Mouse (Mus musculus) spleen, postnatal 14 days (tissue): ENCODE measurements around the gene Cltc.
A peak's percentile ranks its signal among the peaks of the same experiment; 100 is the strongest.

Experiments used
- DNase-seq, 2 experiments: peaks; one replicate each; pipeline ENCODE4 v3.0.0; 2021 to 2022; ENCODE audit warnings: low spot score in 2 of 2

Cltc gene

DNA sequence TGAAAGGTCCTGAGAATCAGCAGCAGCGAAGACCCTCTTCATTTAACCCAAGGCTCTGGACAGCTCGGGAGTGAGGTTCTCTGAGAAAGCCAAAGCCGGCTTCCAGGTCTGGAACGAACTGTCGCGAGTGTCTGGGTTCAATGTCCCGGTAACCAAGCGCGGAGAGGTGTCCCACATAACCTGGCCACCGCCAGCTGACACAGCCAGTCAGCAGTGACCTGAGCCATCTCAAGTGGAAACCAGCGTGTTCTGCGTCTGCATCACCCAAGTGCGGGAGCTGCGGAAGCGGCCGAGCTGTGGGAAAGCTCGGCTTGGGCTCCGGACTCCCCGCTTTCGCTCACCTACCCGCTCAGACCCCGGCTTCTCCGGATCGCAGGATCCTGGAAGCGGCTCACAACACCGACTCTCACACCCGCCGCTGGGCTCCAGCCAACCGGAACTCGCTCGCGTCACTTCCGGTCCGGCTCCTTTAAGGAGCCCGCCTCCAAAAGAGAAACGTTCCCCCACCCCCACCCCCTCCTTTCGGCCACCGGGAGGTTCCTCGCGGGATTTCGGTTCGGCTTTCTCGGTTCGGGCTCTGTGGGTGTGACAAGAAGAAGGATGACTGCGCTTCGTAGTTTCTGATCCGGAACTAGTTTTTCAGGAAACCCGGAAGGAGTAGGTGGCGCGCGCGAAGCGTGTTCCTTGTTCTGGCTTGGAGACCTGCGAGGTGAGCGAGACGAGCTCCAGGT, 73.8 kb downstream of the Cltc start, which contains the start of the genes Vmp1 and Ptrh2:
TSS of gene Vmp1 (minus strand) at position 442 of the 731 bp plus-strand sequence.
TSS of gene Ptrh2 (plus strand) at position 591 of the 731 bp plus-strand sequence.
- DNase-seq, result peak; percentile 78 to 87

DNA sequence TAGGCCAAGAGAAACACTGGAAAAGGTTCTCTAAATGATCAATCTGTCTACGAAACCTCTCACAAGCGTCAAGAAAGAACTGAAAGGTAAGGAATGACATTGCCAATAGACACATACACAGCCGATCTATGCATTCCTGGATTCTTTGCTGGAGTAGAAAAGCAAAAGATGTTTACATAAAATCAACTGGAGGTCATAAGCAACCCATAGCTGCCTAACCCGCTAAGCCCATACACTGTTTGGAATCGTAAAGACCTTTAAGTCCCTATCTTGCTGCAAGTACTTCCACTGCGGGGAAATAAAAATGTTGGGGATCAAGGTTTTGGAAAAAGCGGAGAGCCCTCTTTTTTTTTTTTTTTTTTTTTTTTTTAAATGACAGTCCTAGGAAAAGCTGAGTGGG, 74.5 kb downstream of the Cltc start:
- DNase-seq, result no peak

DNA sequence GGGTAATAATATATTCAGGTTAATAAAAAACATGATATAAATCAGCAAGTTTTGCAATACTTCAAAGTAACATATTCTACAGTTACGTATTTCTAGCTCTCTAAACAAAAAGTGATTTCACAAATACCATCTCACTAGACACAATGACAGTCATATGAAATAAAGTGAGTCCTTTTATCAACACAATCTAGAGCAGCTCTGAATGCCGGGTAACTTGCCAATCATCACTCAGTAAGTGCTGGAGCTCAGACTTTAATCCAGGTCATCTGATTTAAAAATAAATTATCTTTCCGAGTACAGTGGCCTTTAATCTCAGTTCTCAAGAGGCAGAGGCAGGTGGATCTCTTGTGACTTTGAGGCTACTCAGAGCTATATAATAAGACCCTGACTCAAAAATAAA, 75.9 kb downstream of the Cltc start:
- DNase-seq, result no peak

DNA sequence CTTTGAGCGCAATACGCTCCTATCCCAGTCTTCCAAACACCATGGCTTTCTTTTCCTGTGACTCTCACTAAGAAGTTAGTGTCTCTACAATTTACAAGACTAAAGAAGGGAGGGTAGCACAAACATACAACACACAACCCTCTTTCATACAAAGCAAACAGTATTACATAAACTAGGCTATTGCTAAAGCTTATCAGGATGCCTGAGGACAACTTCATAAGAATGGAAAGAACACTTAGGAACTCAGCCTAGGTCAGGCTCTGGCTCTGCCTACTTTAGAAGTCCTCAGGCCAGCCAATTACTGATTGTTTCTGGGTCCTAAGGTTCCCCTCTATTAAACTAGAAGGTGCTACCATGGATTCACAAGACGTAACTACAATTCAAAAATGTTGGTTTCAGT, 76.6 kb downstream of the Cltc start:
- no peak for DNase-seq

DNA sequence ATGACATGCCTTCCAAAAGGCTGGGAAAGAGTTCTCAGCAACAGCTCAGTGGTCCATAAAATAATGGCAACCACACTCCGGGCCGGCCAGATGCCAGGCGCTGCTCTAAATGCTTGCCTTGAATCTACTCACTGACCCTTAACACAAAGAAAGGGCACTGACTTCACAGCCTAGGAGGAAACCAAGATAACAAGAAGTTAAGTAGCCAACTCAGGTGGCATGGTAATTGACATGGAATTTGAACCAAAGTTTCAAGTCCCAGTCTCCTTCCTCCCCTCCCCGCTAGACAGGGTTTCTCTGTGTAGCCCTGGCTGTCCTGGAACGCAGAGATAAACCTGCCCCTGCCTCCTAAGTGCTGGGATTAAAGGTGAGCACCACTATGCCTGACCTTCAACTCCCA, 78.4 kb downstream of the Cltc start:
- DNase-seq, result no peak

DNA sequence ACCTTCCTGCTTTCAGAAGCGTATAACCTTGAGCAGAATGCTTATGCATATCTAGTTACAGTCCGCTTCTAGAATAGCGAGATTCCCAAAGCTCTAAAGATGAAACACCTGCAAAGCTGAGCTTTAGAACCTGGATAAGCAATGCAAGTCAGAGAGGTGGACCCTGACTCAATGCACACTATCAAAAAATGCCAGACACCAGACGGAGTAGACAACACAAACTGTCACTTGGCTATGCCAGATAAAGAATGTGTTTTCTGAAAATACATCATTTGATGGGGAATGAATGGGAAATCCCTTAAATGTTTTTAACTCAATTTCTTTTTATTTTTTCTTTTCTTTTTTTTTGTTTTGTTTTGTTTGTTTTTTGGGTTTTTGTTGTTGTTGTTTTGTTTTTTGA, 81.8 kb downstream of the Cltc start:
- no peak for DNase-seq

DNA sequence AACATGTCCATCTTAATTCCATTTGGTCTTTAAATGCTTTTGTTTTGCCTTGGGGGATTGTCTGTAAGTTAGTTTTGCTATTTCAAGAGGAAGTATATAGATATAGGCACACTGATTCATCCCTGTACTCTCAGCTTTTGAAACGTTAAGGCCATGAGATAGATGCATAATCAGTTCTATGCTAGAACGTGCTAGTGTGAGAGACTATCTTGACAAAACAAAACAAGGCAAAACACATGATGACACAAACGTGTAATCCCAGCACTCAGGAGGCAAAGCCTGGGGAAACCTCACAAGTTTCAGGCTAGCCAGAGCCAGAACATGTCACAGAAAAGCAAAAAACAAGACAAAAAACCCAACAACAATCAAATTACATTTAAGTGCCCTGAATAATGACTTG, 84.6 kb downstream of the Cltc start:
- no peak for DNase-seq

DNA sequence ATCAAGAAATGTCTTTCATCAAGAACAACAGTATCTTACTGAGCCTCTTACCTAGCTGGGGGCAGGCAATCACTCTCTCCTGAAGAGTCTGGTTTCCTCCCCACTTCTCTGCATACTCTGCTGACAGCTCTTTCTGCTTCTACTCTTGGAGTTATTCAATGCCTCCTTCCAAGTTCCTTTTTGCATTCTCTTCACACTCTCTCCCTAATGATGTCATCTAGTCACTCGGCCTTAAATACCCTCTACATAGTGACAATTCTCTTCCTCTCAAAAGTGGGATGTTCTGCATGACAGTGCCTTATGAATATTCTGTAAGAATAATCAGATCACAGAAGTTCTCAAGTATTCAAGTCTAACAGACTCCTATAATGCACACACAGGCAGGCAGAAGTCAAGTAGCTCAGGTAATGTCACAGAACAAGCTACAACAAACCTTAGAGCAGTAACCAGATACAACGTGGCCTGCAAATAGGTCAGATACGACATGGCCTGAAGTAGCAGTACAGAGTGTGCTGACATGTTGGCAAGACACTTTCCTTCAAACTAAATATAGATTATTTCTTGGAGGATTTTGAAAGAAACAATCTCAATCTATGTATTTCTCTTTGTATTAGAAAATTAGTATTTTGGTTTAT, 86.2 kb downstream of the Cltc start:
- DNase-seq, result no peak

DNA sequence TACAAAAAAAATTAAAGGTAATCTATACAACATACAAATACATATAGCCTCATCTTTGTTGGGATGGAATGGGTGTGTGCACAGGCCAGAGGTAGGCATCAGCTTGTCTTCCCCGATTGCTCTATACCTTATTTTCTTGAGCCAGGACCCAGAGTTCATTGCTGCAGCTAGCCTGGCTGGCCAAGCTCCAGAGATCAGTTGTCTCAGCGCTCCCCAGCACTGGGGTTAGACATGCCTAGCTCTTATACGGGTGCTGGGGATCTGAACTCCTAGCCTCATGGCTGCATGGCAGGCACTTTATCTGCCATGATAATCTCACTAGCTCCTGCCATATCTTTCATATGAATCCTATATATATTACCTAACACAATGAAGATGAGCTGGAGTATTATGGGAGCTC, 89.2 kb downstream of the Cltc start:
- DNase-seq, result no peak

DNA sequence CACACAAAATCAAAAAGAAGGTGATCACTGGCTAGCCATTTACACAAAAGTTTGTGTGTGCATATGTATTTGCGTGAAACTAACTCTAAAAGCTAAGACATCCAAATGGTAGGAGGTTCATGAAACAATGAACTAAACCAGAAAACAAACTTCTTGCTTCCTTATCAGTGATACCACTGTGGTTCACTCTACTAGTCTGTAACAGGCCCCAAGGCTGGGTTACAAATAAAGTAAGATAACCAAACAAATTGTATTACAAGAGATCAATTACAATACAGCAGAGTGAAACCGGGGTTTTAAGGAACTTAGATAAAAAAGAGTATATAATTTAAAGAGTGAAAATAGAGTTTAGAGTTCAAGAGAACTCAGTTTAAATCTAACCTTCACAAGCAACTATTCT, 89.8 kb downstream of the Cltc start:
- DNase-seq, result no peak

DNA sequence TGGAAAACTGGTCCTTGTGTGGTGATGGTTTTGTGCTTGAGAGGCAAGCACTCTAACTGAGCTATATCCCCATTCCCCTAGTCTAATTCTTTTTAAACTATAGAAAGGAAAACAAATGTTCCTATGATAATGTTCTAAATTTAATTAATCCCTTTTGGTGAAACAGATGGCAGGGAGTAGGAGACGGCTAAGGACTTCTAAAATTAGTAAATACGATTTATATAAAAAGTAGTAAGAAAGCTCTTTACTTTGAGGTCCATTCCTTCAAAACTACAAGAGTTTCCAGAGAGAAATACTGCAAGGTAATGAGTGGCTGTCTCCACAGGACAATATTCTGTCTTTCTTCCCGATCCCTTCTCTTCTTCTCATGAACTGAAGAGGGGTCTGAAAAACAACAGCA, 93.0 kb downstream of the Cltc start:
- DNase-seq, result no peak

DNA sequence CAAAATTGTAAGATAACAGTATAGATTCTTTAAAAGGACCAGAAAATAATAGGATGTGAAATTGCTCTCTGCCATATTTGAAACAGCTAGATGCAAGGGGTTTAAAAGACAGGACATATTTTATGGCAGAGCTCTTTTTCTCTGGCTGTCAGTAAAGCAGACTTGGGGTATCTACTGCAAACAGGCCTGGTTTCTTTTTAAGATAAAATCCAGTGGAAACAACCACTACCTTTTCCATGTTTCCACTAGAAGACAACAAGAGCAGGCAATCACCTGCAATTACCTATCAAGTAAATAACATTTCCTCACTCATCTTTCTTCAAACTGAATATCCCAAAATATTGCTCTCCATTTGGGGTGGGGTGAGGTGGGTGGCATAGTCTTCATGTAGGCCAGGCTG, 93.4 kb downstream of the Cltc start:
- DNase-seq, result no peak

DNA sequence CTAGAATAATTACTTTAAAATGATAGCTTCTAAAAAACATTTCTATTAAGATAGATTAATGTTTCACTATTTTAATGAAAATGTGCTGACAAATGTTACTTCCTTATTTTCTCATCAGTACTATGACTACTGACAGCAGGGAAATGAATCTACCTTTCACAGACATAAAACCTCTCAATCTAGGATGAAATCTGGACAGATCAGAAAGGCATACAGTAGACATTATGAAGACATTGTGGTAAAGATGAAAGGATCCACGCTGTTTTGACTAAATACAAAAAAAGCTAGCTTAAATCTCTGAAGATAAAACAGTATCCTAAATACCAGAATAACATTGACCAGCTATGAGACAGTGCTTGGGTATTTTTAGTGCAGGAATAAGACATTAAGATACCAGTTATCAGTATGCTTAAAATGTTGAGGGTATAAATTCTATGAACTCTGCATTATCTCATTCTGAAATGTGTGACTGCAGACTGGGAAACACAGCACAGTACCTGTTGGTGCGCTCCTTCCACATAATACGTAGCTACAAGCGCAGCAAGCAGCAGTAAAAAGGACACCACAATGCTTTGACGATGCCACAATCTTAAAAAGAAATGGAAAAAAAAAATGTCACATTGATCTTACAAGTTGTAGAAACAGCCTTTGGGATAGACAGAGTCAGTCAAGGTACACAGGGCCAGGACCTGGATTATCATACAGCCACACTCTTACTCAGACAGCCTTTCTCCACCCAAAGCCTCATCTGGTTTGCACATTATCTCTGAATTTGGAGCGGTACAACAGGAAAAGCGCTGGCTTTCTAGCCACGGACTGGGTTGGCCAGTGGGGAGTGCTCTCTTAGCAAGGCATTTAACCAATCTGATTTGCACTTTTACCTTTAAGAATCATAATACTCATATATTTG, 94.1 kb downstream of the Cltc start:
- DNase-seq, result peak in 1 of 2 experiments; percentile 9

DNA sequence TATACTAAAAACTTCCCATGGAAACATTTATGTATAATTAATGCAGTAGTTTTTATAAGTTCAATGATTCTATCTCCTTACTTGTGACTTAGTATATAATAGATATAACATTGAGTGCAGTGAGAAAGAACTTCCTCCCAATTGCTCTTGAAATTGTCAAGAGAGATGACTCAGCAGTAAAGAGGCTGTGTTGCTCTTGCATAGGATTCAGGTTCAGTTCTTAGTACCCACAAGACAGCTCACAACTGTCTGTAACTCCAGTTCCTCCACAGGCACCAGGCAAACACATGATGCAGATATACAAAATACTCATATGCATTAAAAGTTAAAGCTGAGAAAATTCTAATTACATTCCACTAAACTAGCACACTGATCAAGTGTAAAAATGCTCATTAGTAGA, 99.5 kb downstream of the Cltc start:
- no peak for DNase-seq

DNA sequence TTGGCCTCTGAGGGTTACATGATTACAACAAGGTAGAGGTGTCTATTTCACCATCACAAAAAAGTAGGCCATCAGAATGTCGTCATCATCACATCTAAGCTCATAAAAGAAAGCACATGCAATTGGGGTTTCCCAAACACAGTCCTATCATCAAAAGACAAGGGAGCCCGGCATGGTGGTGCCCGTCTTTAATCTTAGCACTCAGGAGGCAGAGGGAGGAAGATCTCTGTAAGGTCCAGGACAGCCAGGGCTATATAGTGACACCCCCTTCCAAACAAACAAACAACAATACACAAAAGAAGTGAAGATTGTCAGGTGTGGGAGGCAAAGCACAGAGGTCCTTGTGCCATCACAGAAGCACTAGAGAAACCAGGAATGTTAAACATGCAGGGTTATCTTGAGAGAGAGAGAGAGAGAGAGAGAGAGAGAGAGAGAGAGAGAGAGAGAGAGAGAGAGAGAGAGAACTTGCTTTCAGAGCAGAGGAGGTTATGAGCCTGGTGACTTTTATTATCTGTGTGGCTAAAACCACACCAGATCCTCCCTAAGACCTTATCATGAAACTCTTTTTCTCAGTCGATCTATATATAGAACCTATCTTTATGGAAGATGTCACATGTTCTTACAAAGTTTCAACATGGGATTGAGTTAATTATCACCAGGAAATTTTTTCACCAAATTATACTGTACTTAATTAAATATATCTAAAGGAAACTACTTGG, 100.4 kb downstream of the Cltc start:
- no peak for DNase-seq

DNA sequence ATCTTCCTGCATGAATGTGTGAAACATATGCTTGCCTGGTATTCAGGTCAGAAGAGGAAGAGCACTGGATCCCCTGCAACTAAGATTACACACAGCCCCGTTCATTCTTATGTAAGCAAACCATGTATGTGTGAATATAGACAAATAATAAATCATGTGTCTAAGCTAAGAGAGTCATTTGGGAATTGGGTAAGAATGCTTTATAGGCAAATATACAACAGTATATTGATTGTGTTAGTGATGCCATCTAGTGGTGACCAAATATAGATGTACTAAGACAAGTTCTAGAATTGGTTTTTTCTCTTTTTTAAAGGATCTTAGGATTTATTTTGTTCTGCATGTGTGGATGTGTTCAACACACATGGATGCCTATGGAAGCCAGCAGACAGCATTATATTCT, 101.7 kb downstream of the Cltc start:
- no peak for DNase-seq

DNA sequence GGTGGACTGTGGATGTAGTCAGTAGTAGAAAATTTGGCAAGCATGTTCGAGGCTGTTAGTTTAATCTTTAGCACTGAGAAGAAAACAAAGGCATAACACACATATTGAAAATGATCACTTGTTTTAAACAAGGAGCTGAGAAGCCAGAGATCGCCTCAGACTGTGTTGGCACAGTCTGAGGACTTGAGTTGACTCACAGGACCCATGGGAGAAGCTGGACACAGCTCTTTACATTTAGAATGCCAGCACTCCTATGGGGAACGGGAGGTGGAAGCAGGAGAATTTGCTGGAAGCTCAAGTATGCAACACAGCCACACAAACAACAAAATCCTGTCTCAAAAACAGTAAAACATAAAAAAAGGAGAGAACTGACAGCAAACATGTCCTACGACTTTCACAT, 103.3 kb downstream of the Cltc start:
- DNase-seq, result no peak

DNA sequence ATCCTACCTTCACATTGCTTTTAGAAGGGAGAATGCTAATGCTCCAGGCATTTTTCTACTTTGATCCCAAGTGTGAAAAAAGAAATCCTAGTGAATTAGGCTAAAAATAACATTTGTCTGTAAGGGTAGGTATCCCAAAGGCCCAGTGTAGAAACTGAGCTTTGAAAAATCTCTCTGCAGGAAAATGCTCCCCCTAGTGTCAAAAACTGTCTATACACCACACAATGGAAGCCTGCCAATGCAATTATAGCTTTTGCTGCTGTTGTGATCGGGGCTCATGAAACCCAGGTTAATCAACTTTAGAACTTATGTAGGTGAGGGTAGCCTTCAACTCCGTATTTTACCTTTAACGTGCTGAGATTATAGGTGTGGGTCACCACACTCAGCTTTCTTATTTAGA, 103.9 kb downstream of the Cltc start:
- DNase-seq, result peak in 1 of 2 experiments; percentile 42

DNA sequence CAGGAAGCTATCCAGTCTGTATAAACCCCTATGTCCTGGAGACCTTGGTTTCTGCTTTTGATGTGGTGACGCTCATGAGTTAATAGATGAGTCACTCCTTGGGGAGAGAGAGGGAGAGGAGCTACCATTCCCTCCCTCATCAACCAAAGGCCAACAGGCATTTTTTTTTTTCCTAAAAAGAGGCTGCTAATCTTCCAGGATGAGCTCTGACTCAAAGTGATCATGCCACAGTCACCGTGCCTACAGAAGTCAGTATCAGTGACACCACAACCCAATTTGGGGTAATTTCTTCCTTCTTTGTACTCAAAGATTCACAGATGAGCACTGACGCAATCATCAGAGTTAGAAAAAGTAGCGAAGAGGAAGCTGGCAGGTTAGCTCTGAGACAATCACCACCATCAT, 104.8 kb downstream of the Cltc start:
- DNase-seq, result no peak

DNA sequence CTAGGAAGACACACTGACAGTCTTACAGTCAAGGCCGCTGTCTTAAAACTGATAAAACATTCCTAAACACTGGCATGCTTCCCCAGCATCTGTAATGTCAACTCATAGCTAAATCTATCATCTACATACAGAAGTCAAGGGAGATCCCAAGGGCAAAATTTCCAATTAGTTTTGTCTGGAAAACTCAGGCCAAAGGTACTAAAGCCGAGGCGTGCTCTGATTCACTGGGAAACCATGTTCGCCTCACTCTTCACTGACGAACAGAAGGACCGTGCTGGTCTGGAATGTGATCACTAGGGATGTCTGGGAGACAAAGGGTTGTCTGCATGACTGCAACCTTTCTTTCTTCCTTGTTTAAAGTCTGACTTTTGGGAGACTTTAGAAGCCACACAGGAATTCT, 106.7 kb downstream of the Cltc start:
- no peak for DNase-seq

DNA sequence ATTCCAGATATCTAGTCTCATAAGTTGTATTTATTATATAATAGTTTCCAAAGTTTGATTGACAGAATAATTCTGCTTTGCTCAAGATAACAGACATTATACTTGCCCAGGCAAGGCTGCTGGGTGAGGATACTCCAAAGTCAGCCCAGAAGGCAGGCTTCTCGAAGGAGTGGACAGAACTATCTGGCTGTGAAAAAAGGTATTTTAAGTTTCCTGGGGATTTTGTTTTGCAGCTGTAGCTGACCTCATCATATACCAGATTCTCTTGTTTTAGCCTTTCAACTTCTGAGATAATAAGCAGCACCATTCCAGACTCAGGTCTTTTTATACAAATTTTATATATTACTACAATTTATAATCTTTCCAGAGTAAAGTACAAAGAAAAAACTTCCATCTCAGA, 107.8 kb downstream of the Cltc start:
- DNase-seq, result no peak
